Mouse (Mus musculus): ENCODE measurements at regions not wholly inside any gene's neighbourhood (a gene's known extent, or its start where the extent isn't known, plus 50 kb on each side); places are given as distances from the start of the nearest gene placed in this dataset.

DNA sequence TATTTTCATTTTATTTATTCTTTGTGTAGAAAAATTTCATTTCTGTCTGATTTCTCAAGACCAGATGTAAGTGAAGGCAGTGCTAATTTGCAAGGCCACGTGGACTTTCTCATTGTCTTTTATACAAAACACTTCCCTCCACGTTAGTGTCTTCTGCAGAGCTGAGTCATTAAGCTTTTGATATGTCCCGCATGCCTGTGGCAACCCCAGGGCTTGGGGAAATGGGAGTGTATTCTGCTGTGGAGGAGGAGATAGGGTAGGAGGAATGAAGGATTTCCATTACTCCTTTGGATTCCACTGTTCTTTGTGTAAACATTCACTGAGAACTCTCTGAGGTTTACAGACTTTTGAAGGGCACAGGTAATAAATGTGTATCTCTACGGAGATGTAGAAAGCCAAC, 187.7 kb upstream of the Sgcd start:
- in situ Hi-C loops (cut with MboI, MseI), result no loop called here

DNA sequence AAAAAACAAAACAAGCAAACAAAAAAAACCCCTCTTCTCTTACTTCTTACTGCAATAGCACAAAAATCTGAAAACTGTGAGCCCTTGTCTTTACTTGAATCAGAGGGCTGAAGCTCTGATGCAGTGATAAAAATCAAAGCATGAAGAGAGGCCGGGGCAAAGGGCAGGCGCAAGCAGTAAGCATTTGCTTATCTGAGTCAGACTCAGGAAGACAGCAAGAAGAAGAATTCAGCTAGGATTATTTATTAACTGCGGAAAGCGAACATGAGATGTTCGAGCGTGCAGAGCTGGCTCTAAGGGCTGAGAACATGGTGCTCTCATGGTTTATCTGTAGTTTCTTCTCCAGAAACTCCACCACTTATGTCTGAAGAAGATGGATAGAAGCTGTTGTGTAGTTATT, 163.4 kb upstream of the Sgcd start:
- in situ Hi-C loops (cut with MboI, MseI), result loop anchor here (5.0 kb wide), 1 partner anchor 195 kb away; no protein-coding TSS in a partner anchor

DNA sequence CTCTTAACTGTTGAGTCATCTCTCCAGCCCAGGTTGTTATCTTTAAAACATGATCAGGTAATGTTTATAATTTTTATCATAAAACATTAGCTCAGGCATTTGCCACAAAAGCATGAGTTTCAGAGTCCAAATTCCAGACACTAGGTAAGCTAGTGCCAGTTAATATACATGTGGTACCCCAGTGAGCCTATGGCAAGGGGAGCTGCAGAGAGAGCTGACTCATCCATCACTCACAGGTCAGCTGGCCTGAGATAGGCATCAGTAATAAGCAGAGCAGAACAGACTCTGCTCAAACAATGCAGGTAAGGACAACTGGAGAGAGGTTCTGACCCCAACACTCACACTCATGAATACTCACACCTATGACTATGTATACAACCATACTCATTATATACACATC, 144.6 kb upstream of the Sgcd start:
- in situ Hi-C loops (cut with MboI, MseI), result no loop called here

GRCm38 (mm10) chr11:48098063-48098462, 109.3 kb upstream of the Sgcd start:
- in situ Hi-C loops (cut with MboI, MseI), result no loop called here

GRCm38 (mm10) chr11:48097455-48097854, 108.7 kb upstream of the Sgcd start:
- in situ Hi-C loops (cut with MboI, MseI), result no loop called here

DNA sequence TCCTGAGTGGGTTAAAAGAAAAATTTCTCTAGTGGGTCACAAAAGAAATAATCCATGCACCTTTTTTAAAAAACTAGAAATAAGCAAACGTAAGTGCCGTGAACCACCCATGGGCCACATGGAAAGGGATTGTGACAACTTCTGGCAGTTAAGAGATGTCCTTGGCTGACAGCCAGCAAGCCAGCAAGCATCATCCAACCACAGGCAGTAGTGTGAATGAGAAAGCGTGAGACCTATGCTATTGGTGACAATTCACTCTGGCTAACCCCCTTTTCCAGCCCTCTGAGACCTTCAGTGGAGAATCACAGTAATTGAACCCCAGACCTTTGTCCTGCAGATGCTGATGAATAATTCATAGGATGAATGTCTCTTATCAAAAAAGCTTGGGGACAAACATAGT, 78.3 kb upstream of the Sgcd start:
- in situ Hi-C loops (cut with MboI, MseI), result no loop called here

GRCm38 (mm10) chr11:48063719-48064118, 75.0 kb upstream of the Sgcd start:
- in situ Hi-C loops (cut with MboI, MseI), result no loop called here

DNA sequence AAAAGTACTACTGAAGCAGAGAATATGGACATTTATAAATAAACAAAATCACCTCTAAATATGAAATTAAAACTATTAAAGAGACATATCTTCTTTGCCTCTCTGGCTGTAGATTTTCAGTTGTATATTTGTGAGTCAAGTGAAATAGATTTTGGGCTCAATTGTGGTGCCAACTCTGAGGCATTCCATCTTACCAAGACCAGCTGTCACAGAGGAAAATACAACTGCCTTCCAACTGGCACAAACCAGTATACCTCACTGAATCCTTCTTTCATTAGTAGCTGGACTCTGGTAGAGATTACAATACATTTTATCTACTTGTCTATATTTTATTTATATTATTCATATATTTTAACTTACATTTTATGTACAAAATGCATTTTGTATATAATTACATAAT, 72.7 kb upstream of the Sgcd start:
- in situ Hi-C loops (cut with MboI, MseI), result no loop called here

DNA sequence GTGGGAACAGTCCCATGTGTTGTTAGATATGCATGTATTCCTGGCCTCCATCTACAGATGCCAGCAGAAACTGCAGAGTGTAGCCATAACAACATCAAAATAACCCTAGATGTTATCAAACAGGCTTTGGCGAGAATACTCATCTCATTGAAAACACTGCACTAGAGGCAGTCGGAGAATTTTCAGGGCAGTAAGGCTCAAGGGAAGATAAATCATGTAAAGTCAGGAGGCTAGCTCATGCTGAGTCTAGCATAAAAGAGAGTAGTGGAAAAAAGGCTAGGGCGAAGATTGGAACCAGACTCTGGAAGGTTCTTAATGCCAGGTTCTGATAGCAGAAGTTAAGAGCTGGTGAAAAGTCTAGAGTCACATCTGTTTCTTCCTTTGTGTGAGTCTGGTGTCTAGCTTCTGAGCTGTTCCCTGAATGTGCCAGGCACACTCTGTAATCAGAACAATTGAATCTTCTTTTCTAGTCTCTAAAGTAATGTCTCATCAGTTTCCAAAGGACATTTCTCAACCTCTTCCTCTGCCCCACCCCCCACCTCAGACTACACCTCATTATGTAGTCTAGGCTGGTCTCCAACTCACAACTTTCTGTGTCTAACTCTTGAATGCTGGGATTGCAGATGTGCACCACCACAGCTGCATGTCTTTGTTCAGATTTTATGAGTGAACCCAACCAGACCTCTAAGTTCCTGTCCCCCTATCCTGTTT, 62.5 kb upstream of the Sgcd start:
- in situ Hi-C loops (cut with MboI, MseI), result no loop called here

DNA sequence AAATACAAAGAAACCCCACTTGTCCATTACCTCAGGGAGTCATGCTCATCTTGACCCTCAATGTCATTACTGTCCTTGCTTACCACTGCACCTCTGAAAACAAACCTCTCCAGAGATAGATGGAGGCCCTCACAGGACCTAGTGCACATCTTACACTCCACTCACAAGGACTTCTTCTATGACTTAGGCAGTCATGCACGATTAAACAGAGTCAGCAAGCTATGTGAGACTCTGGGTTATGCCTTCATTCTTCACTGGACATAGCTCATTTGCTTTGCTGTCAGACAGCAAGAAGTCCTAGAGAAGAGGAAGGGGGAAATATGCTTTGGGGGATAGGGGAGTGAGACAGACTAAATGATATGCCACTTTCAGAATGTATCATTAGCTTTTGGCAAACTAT, 59.5 kb upstream of the Sgcd start:
- in situ Hi-C loops (cut with MboI, MseI), result no loop called here

Data from regulatory T cell (primary cell).